In the genomic region with DNA sequence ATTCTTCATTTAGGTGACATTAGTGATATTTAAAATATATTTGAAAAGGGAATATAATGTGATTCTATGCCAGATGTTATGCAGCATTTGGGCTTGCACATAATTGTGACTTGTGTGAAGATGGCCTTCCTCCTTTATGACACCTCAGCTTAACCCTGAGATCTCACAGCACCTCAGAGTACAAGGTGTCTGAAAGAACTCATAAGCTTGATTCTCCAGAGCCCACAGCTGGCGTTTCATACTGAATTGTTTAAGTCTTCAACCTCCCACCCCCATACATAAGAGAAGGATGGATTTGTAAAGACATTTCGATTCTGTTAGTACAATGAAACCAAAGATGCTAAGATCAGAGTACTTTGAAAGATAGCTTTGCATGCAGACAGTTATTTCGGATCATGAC, we compare ENCODE assay signal across 8 mouse cellular contexts. TPM values are rescaled to one million over a fixed set of nuclear protein-coding genes. Genes with fewer than 3 reads are reported as not detected.
DNase-seq lines count a peak whose midpoint lies in the region; ATAC-seq and TF ChIP-seq lines count a peak whose summit lies in the region.

No protein-coding gene starts in this region.

- 63% methylated on average over 3 of the region's 3 CpGs for WGBS in lung, embryonic 15.5 days
- WGBS in forebrain, embryonic 10.5 days = 77% methylated on average over 3 of the region's 3 CpGs
- WGBS in limb, embryonic 12.5 days = 75% methylated on average over 3 of the region's 3 CpGs
- WGBS in olfactory bulb, adult 2 months = 53% methylated on average over 3 of the region's 3 CpGs

- TF ChIP-seq CTCF in olfactory bulb, adult 2 months (IDR thresholded peaks at IDR 0.05; ENCODE audit: insufficient read depth, low read depth, low read length) = no peak

- H3K4me2 ChIP-seq in lung, embryonic 15.5 days = peak overlapping the region; percentile 79
- peak overlapping the region; percentile 77 for H3K4me2 ChIP-seq in limb, embryonic 12.5 days

- H3K4me1 ChIP-seq in lung, embryonic 15.5 days = 0 out of 2 replicates have a peak, but pooled peaks cover 10% of the 10 kb centered on the region
- peaks cover 20% of the 10 kb centered on the region for H3K4me1 ChIP-seq in forebrain, embryonic 10.5 days
- peaks cover 6% of the 10 kb centered on the region for H3K4me1 ChIP-seq in limb, embryonic 12.5 days (replicated peaks)
- H3K4me1 ChIP-seq in olfactory bulb, adult 2 months (ENCODE audit: control insufficient read depth, insufficient read depth, low read length) = no peaks in the 10 kb centered on the region; the same call in 1 of the 2 replicates

- H3K27ac ChIP-seq in lung, embryonic 15.5 days = no peak overlapping the region
- H3K27ac ChIP-seq in forebrain, embryonic 10.5 days = no peak overlapping the region
- no peak overlapping the region for H3K27ac ChIP-seq in limb, embryonic 12.5 days
- no peak overlapping the region for H3K27ac ChIP-seq in olfactory bulb, adult 2 months (ENCODE audit: insufficient read depth, low read depth, low read length)

- no peak for DNase-seq in lung, postnatal 4 days
- DNase-seq in forebrain, embryonic 10.5 days (ENCODE audit: extremely low spot score, low spot score) = no peak
- no peak for DNase-seq in gastrocnemius, adult 8-10 months (ENCODE audit: low spot score in 2 of 2)
- DNase-seq in frontal cortex, postnatal 14 days (ENCODE audit: low spot score in 2 of 2) = no peak
- no peak for DNase-seq in c-Kit-positive CD71-positive TER-119-positive erythroid progenitor cells, embryonic 14.5 days (ENCODE audit: low spot score)

- no peaks in the 10 kb centered on the region for H3K27me3 ChIP-seq in lung, embryonic 15.5 days
- H3K27me3 ChIP-seq in forebrain, embryonic 10.5 days (ENCODE audit: poor library complexity, severe bottlenecking) = no peaks in the 10 kb centered on the region
- H3K27me3 ChIP-seq in limb, embryonic 12.5 days = no peaks in the 10 kb centered on the region

- H3K4me3 ChIP-seq in lung, embryonic 15.5 days = peak overlapping the region; percentile 66
- H3K4me3 ChIP-seq in forebrain, embryonic 10.5 days = peak overlapping the region; percentile 73
- H3K4me3 ChIP-seq in limb, embryonic 12.5 days (replicated peaks) = peak overlapping the region; percentile 72
- H3K4me3 ChIP-seq in olfactory bulb, adult 2 months (ENCODE audit: insufficient read depth, low read depth, low read length) = peak overlapping the region; percentile 90; the same call in 1 of the 2 replicates

- peaks cover 2% of the 10 kb centered on the region; the same call in 1 of the 2 replicates for H3K36me3 ChIP-seq in lung, embryonic 15.5 days
- H3K36me3 ChIP-seq in forebrain, embryonic 10.5 days (replicated peaks) = no peaks in the 10 kb centered on the region
- peaks cover 8% of the 10 kb centered on the region for H3K36me3 ChIP-seq in limb, embryonic 12.5 days

- ATAC-seq in lung, embryonic 15.5 days (ENCODE audit: borderline replicate concordance, extremely low read depth, low FRiP score, low TSS enrichment) = no peak
- no peak for ATAC-seq in limb, embryonic 12.5 days (ENCODE audit: insufficient number of reproducible peaks, insufficient read depth, low FRiP score, low TSS enrichment, low read depth)

- TF ChIP-seq POLR2A in olfactory bulb, adult 2 months (IDR thresholded peaks at IDR 0.05; ENCODE audit: insufficient read depth, low read depth, low read length) = no peak

- peak overlapping the region; percentile 94 for H3K9ac ChIP-seq in lung, embryonic 15.5 days
- peak overlapping the region; percentile 89; the same call in 1 of the 2 replicates for H3K9ac ChIP-seq in limb, embryonic 12.5 days (replicated peaks)

- no peaks in the 10 kb centered on the region for H3K9me3 ChIP-seq in lung, embryonic 15.5 days
- H3K9me3 ChIP-seq in forebrain, embryonic 10.5 days = no peaks in the 10 kb centered on the region
- H3K9me3 ChIP-seq in limb, embryonic 12.5 days = no peaks in the 10 kb centered on the region

RNA-seq across cellular contexts. Expression of gene Oxsm, which starts 0.5 kb away (rescaled TPM):
- 2.0 and 3.0 TPM in 2 replicates for polyA plus RNA-seq in lung, embryonic 15.5 days (2015; fragmentation: Nextera tagmentation; extraction: Ambion mirVana)
- polyA plus RNA-seq in forebrain, embryonic 10.5 days (2016; fragmentation: Nextera tagmentation; extraction: Ambion mirVana) = 1.3 and 1.6 TPM in 2 replicates
- 1.4 and 1.8 TPM in 2 replicates for polyA plus RNA-seq in limb, embryonic 12.5 days (2016; fragmentation: Nextera tagmentation; extraction: Ambion mirVana)
- polyA plus RNA-seq in olfactory bulb, adult 2 months (2012; ENCODE audit: insufficient read depth, insufficient read length, low replicate concordance, missing spikeins) = not detected in 2 replicates
- total RNA-seq in gastrocnemius, adult 8-10 months (2022) = 10 to 100 TPM; 10.2 to 13.0 (median 12.2) TPM

RNA-seq across cellular contexts. Expression of gene Ngly1, which starts 1.0 kb away (rescaled TPM):
- 33.9 and 35.5 TPM in 2 replicates for polyA plus RNA-seq in lung, embryonic 15.5 days (2015; fragmentation: Nextera tagmentation; extraction: Ambion mirVana)
- polyA plus RNA-seq in forebrain, embryonic 10.5 days (2016; fragmentation: Nextera tagmentation; extraction: Ambion mirVana) = 17.8 and 18.0 TPM in 2 replicates
- 33.8 and 36.0 TPM in 2 replicates for polyA plus RNA-seq in limb, embryonic 12.5 days (2016; fragmentation: Nextera tagmentation; extraction: Ambion mirVana)
- not detected in 2 replicates for polyA plus RNA-seq in olfactory bulb, adult 2 months (2012; ENCODE audit: insufficient read depth, insufficient read length, low replicate concordance, missing spikeins)
- total RNA-seq in gastrocnemius, adult 8-10 months (2022) = 10 to 100 TPM; 42.2 to 51.3 (median 47.6) TPM

Comparison
In these comparisons a context has a peak if more than half of its experiments do, and no peak if none do; other contexts are left out.
1. RNA of gene Ngly1, which starts 1.0 kb away (polyA plus RNA-seq): 33.9 to 35.5 TPM in lung, embryonic 15.5 days, 33.8 to 36.0 TPM in limb, embryonic 12.5 days and 17.8 to 18.0 TPM in forebrain, embryonic 10.5 days; not detected in olfactory bulb, adult 2 months; every median in the first group is over 10 times any median in the second.
2. Peak in every context shown above with its lines, with median percentiles within 50 percentile points of each other: H3K4me3 ChIP-seq.